Mouse (Mus musculus) heart, adult 18-20 months (tissue): ENCODE results near the gene Tctn1. TPM values are rescaled to one million over a fixed set of nuclear protein-coding genes. Genes with fewer than 3 reads are reported as not detected.

Experiments
- DNase-seq, 2 experiments: peaks; one replicate each; pipeline ENCODE4 v3.0.0; 2021 to 2022; ENCODE audit warnings: mixed read lengths in 1 of 2
- total RNA-seq, 2 experiments: library from RNA; stranded (reverse); gene quantifications; 2 replicates each; pipeline ENCODE4 v1.2.3; 2021

The Tctn1 gene
- total RNA-seq, 2 experiments from 2014 or later: 2.8 to 4.9 TPM

DNA sequence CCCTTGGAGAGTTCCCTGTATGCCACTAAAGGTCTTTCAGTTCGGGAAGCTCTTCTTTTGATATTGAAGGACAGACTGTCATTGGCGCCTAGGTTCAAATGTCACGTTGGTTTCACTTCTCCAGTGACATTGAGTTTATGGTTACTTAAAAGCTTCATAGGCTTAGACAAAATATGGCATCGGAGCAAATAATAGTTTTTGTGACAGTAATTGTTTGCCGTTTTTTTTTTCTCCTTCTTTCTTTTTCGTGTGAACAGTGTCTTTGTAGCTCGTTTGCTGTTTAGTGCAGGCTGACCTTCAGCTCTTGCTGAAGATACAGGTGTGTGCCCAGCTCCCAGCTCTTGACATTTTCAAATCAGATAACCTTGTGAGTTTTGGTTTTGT lies 21.5 kb upstream of the Tctn1 start:
- DNase-seq: peak in 1 of 2 experiments; percentile 29

- peak; percentile 66 to 68 for DNase-seq
Measured at GRCm38 (mm10) chr5:122285029-122285766, 20.9 kb upstream of the Tctn1 start.

DNA sequence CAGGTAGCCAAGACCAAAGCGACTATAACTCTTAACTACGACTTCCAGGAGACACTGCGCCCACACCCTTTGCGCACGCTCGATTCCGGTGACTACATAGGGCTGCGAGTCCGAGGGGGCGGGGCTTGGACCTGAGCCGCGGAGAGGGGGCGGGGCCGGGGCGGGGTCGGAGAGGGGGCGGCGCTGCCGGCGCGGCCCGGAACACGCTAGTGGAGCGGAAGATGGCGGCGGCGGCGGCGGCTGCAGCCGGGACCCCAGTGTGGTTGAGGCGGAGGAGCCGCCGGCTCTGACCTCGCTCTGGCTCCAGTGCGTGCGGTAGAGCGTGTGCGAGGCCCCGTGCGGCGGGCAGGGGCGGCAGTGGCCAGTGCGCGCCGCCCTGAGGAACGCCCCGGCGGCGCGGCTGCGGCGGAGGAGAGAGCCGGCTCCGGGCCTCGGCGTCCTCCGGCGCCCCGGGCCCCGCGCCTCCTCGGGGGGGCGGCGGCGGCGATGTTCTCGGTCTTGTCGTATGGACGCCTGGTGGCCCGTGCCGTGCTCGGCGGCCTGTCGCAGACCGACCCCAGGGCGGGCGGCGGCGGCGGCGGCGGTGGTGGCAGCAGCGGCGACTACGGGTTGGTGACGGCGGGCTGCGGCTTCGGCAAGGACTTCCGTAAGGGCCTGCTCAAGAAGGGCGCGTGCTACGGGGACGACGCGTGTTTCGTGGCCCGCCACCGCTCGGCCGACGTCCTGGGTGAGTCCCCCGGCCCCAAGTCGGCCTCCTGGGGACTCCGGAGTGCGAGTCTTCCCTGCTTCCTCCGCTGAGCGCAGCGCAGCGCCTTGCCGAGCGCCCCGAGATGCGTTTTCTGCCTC lies 20.1 kb upstream of the Tctn1 start, which contains the start of gene Pptc7:
TSS of gene Pptc7 (plus strand) at position 183 of the 846 bp plus-strand sequence.
- DNase-seq: peak; percentile 90 to 93

- DNase-seq: no peak
Measured at GRCm38 (mm10) chr5:122283828-122284182, 19.5 kb upstream of the Tctn1 start.

GRCm38 (mm10) chr5:122280827-122281462 lies 16.7 kb upstream of the Tctn1 start:
- peak; percentile 55 to 61 for DNase-seq

- no peak for DNase-seq
Measured at GRCm38 (mm10) chr5:122280422-122280826, 16.2 kb upstream of the Tctn1 start.

DNA sequence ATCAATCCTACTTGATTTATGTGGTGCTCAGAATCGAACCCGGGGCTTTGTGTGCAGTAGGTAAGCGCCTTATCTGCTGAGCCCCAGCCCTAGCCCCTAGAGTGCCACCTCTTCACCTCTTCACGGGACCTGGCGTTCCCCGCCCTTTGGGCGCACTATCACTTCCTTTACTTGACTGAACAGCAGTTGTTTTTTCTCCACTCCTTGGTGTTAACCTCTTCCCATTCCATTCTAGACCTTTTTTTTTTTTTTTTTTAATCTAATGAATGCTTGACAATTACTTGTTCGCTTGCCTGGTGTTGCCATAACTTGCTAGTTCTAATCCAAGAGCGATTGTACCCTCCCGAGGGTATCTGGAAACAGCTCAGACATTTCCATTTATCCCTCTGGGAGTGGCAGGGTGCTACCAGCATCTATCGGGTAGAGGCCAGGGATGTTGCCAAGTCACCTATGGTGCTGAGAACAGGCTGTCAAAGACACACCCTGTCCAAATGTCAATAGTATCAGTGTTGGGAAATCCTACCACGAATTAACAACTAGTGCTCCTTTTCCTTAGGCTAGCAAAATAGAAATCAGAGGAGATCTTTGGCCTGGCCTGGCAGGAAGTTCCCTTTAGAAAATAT lies 15.7 kb upstream of the Tctn1 start:
- no peak for DNase-seq

GRCm38 (mm10) chr5:122278946-122279345 lies 14.7 kb upstream of the Tctn1 start:
- no peak for DNase-seq

- DNase-seq: peak; percentile 22 to 59
Measured at GRCm38 (mm10) chr5:122274785-122275184, 10.5 kb upstream of the Tctn1 start.

DNA sequence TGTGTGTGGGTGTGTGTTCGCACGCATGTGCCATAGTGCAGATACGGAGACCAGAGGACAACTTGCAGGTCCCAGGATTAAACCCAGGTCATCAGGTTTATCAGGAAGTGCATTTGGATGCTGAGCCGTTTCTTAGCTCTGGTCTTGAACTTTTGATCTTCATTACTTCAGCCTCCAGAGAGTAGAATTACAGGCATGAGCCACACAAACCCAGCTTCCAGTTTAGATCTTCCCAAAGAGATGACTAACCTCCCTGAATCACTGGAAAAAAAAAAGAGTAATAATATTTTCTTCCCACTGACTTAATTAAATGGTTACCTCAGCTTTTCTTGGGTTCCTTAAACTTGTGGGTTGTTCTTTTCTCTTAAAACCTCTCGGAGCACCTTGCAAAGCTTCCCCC lies 8.6 kb upstream of the Tctn1 start:
- DNase-seq: no peak

DNA sequence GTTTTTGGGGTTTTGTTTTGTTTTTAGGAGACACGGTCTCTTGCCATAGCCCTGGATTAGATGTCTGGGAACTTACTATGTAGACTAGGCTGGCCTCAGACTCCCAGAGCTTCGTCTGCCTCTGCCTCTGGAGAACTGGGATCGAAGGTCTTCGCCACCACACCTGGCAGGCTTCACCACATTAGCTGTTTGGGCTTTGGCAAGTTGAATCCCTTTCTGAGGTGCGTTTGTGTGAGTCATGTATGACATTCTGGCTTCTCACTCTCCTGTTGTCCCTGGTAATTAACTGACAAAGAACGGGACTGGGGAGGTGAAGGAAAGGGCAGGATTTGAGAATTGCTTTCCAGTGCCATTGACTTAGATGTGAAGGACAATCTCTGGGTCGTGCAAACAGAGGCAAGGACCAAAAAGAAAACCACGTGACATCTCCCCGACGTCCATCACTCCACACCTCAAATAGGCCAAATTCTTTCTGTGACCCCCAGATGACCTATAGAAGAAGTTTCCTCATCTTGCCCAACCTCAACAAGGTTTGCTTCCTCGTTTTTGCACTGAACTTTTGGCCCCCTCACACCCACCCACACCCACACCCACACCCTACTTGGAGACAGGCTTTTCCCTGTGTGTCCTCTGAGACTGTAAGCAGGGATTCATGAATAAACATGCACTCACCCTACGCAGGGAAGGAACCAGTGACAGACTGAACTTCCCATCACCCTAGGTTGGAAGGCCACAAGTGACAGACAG lies 4.8 kb upstream of the Tctn1 start:
- no peak for DNase-seq

- DNase-seq: peak; percentile 76 to 93
Measured at GRCm38 (mm10) chr5:122267899-122268298, 3.6 kb upstream of the Tctn1 start.

- DNase-seq: peak in 1 of 2 experiments; percentile 6
Measured at GRCm38 (mm10) chr5:122267136-122267535, 2.9 kb upstream of the Tctn1 start.

DNA sequence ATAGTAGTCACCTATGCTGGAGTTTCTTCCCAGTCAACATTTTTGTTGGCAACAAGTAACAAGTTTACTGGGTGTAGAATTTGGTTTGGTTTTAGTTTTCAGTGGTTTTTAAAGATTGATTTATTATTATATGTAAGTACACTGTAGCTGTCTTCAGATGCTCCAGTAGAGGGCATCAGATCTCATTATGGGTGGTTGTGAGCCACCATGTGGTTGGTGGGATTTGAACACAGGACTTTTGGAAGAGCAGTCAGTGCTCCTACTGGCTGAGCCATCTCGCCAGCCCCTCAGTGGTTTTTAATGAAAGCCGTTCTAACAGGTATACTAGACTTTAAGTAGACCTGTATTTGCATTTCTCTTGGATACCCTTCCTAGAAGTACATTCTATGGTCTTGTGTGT lies 1.7 kb upstream of the Tctn1 start:
- no peak for DNase-seq

- DNase-seq: no peak
Measured at GRCm38 (mm10) chr5:122265187-122265586, 927 bp upstream of the Tctn1 start.

DNA sequence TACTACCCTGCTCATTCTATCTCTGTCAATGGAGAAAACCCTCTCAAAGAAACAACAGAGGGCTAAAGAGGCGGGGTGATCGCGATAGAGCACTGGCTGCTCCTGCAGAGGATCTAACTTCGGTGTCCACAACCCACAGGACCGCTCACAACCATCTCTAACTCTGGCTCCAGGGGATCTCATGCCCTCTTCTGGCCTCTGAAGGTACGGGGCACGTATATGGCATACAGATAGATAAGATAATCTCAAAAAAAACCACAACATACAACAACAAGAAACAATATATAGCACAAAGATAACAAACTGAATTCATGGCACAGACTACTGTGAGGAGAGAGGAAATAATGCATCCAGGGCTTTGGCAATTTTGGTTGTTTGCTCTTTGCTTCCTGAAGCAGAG lies 2.2 kb downstream of the Tctn1 start:
- no peak for DNase-seq

DNA sequence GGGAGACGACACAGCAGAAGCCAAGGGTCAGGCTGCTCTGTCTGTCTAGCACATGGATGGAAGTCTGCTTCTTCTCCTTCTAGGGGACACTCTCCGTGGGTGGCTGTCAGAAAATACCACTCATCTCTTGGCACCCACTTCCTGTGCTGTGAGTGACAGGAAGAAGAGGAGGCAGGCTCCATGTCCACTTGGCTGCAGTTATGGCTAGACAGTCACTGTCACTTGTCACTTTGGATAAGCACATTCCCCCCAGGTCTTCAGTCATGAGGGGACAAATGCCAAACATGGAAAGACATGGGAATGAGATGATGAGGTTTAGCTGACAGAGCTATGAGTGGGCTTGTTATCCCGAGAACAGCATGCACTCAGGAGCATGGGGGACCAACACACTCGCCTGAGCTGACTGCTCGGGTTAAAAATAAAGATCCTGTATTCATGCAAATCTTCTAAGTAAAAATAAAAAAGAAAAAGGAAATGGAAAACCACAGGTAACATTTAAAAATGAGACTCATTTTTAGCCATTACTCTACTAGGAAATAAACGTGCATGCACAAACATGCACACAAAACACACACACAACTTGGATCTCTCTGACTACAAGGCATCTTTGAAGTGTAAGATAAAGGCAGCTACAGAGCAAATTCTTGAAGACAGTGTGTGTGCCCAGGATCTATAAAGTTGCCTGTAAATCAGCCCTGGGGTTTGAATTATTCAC lies 6.1 kb downstream of the Tctn1 start:
- DNase-seq: no peak

DNA sequence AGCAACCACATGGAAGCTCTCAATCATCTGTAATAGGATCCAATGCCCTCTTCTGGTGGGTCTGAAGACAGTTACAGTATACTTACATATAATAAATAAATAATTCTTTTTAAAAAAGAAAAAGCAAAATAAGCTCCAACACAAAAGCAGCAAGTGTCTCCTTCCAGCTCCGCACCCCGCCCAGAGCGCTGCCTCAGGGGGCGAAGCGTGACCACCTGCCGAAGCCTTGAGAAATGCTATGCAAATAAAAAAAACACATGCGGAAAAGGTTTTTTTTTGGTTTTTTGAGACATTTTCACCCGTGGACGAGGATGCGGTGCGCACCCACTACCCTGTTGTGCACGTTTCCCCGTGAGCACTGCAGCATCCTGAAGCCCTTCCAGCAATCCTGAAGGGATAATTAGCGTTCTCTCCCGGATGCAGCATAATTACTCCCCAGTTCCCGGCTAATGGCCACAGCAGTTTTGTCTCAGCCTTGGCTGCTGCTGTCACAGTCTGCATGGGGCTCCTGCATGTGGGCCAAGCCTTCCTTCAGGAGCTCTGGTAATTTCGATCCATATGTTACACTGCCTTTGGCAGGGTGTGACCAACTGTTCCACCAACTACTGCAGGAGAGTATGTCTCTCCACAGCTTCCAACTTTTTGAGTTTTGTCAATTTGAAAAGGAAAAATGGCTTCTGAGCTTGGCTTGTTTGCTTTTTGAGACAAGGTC lies 12.2 kb downstream of the Tctn1 start:
- no peak for DNase-seq

DNA sequence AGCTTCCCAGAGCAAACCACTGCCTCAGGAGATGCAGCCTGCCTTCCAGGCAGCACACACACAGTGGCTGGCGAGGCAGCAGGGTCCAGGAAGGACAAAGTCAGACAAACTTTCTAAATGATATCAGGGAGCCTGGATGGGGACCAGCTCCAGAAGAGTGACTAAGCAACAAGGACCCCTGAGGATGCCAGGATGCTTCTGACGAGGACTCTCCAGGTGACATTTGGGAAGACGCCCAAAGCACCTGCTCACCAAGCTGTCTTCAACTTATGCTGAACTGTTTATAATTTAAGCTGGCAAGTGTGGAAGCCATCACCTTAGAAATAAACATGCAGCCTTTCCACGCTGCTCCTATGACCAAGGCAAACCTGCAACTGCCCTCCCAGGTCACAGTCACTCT lies 15.0 kb downstream of the Tctn1 start:
- DNase-seq: no peak

GRCm38 (mm10) chr5:122247934-122248333 lies 16.3 kb downstream of the Tctn1 start:
- DNase-seq: no peak
